Mouse (Mus musculus): ENCODE data around the gene Nrbp1. TPM values are rescaled to one million over a fixed set of nuclear protein-coding genes. Genes with fewer than 3 reads are reported as not detected.

The Nrbp1 gene
- polyA plus RNA-seq (2014; fragmentation: Illumina TruSeq; extraction: RNeasy Lipid Tissue Mini Kit (QIAGEN cat#74804); ENCODE audit: low read depth, low replicate concordance), result 83.1 TPM

DNA sequence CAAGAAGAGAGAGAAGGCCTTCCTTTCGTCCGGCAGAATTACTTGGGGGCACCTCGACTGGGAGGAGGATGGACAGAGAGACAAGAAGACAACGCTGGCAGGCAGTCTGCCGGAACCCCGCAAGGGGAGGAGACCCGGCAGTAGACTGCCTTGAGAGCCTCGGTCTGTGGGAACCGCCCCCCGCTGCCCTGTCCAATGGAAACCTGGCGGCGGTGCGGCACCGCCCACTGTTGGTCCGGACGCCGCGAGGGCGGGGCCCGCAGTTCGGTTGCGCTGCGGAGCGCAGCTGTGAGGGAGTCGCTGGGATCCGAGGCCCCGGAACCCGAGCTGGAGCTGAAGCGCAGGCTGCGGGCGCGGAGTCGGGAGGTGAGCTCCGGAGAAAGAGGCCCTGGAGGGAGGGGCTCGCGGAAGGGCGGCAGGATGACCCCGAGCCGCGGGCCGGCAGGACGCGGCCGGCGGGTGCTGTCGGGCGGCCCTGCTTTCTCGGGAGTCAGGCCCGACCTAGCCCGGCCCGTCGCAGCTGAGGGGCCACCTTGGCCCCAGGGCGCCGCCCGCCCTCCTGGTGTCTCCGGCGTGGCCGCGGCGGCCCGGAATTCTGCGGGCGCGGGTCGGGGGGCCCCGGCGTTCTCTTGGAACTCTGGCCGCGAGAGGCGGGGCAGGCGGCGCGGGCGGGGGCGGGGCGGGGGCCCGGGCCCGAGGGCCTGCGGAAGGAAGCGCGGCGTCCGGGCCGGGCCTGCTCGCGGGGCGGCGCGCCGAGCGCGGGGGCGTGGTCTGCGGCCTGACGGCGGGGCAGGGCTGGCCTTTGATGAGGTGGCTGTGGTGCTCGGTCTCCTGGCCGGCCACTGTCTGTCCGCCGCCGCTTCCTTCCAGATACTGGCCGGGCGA, at the start of gene Nrbp1, which contains the start of gene Gm9970:
TSS of gene Nrbp1 (plus strand) at position 228 of the 885 bp plus-strand sequence.
TSS of gene Gm9970 (minus strand) at position 596 of the 885 bp plus-strand sequence.

DNA sequence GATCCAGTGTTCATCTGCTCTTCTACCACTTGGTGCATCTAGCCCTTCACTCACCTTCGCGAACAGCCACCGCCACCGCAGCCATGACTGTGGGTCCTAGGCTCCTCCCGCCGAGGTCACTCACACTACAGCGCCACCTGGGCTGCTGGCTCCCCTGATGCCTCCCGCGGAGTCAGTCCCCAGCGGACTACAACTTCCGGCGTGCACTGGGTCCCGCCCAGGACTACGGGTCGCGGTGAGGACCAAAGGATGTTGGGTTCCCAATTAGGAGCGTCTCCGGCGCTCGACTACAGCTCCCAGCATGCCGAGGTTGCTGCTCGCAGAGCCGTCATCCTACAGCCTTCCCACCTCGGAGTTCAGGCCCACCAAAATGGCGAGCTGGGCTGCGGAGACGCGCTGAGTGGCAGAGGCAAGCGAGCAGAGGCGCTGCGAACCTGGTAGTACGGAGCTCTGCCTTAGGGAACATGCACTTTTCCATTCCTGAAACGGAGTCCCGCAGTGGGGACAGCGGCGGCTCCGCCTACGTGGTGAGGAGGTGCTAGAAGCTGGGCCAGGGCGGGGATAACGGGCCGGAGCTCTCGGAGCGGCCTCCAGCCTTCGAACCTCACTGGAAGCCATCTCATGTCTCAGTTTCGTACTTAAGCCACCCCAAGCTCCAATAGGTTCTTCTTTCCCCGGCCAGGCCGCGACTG, 47.6 kb upstream of the Nrbp1 start, which contains the start of the genes Snx17 and Eif2b4:
TSS of gene Snx17 (plus strand) at position 289 of the 692 bp plus-strand sequence.
TSS of gene Eif2b4 (minus strand) at position 492 of the 692 bp plus-strand sequence.

DNA sequence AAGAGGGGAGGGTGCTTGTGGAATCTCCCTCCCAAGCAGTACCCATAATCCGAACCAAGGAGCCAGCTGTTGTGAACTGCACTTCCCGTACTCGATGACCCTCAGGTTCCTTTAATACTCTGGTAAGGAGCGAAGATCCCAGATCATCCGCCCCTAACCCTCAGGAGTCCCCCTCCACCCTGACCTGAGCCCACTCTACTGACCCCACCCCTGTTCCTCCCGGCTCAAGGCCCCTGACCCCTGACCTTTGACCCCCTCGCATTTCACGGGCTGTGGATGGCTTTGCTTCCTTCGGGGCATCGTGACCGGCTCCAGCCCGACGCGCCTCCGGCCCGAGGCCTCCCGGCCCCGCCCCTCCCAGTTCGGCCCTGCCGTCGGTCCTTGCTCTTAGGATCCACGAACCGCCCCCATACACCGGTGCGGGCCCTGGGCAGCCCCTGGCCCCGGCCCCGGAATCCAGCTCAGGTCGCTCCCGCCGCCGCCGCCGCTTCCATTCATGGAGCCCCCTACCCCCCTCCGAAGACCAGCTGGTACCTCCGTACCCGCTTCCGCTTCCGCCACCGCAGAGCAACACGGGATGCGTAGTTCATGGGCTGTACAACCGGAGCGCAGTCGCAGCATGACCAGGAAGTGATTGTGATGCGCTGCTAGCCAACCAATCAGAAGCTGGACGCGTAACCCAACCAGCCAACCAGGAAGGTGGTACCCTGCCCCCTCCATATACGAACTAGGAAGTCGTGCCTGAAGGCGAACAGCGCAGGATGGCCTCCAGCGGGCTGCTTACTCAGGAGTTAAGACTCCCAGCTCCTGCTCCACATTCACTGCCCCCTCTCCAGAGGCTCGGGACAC, 38.7 kb upstream of the Nrbp1 start, which contains the start of gene Zfp513:
TSS of gene Zfp513 (minus strand) at position 562 of the 849 bp plus-strand sequence.

DNA sequence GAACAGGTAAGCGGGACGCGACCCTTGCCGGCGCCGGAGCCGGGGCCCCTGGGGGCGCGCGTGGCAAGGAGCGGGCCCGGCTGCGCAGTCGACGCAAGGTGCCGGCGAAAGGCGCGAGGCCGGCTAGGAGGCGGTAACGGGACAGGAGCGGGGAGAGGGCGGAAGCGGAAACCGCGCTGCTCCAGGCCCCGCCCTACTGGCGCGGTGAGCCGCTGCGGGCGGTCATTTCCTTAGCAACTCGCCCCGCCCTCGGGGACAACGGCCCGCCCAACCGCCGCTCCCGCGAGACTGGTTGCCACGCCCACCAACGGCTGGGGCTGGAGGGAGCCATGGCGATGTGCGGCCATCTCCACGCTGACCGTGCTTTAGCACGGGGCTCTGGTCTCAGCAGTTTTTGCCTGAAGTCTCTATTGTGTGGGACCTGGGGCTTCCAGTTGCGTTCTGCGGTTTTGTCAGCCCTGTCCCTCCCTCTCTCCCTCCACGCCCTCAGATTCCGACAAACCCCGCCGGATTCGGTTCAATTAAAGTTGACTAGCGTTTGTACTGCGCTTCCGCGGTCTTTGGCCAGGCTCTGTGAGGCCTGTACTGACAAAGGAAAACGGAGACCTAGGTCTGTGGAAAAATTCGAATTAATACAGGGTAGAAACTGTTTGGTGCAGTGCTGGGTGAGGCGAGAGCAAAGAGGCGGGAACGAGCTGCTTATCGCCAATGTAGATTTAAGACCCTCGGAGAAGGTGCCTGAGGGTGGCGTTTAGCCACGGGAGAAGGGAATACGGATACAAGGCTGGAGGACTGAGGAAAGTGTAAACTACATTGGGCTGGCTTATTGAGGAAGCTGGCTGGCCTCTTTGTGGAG, 20.0 kb upstream of the Nrbp1 start, which contains the start of gene Ppm1g:
TSS of gene Ppm1g (minus strand) at position 240 of the 856 bp plus-strand sequence.

DNA sequence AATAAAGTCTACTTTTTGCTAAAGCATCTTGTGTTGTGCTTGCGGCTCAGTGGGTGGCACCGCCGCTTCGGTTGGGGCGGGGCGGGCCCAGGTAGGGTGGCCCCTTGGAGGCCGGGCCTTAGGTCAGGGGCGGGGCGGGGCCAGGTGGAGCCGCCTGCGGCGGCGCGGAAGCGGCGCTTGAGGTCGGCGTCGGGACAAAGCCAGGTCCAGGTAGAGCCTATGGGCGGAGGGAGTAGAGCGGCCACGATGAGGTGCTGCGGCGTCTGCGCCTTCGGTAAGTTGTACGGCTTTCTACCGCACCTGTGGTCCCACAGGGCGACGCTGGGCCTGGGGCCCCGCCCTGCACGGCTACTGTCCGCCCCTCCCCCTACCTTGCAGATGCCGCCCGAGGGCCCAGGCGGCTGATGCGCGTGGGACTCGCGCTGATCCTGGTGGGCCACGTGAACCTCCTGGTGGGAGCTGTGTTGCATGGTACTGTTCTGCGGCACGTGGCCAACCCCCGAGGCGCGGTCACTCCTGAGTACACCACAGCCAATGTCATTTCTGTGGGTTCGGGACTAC, 11.0 kb downstream of the Nrbp1 start, which contains the start of gene Krtcap3:
TSS of gene Krtcap3 (plus strand) at position 151 of the 561 bp plus-strand sequence.

DNA sequence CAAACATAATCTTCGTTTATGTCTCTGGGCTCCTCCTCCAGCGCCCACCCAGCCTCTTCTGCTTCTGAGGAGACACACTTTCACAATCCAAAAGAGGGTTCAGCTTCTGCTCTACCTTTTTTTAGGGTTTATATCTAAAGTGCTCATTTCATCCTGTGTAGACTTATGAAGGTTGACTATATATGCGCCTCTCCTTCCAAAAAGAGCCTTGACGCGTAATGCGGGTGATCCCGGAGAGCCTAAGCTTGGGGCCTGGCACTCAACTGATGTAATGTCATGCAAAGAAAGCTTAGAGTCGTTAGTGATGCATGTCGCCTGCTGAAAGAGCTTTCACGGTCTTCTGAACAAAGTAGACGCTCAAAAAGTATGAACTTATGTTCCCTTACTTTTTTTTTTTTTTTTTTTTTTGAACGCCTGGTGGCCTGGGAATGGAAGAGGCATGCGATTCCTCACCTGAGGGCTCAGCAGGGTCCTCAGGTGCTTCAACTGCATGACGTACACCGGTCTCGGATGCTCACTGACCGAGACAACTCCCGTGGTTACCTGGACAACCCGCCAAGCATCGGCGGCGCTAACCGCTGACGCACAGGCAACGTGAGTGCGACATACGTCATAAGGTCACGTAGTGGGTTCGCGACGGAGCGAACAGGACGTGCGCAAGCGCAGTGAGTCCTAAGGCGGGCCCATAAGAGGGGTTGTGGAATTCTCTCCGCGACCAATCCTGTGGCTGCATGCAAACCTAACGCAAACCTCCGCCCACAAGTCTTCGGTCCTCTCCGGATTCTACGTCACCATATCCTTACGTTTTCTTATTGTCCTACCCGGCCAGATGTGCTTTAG, 50.1 kb downstream of the Nrbp1 start, which contains the start of gene Ift172:
TSS of gene Ift172 (minus strand) at position 596 of the 840 bp plus-strand sequence.

DNA sequence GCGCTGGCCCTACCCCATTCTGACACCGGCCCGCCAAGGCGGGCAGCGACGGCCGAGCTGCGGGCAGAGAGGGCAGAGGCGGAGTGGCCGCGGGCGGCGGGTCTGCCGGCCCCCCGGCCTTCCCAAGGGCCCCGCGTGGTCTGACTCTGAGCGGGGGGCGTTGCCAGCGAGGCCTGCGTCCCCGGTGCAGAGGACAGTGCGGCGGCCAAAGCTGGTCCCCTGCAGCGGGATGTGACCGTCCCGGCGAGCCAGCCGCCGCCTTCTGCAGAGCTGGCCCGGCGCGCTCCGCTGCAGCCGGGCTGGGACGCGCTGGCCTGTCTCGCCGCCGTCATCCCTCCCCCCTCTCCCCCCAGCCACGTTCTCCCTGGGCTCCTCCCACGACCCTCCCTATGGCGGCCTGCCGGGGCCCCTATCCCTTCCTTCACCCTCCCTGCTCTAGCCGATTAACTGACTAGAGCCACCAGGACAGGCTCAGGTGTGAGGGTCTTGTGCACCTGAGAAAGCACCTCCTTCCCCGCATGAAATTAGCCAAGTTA, 55.0 kb downstream of the Nrbp1 start, which contains the start of gene Fndc4:
TSS of gene Fndc4 (minus strand) at position 475 of the 536 bp plus-strand sequence.

DNA sequence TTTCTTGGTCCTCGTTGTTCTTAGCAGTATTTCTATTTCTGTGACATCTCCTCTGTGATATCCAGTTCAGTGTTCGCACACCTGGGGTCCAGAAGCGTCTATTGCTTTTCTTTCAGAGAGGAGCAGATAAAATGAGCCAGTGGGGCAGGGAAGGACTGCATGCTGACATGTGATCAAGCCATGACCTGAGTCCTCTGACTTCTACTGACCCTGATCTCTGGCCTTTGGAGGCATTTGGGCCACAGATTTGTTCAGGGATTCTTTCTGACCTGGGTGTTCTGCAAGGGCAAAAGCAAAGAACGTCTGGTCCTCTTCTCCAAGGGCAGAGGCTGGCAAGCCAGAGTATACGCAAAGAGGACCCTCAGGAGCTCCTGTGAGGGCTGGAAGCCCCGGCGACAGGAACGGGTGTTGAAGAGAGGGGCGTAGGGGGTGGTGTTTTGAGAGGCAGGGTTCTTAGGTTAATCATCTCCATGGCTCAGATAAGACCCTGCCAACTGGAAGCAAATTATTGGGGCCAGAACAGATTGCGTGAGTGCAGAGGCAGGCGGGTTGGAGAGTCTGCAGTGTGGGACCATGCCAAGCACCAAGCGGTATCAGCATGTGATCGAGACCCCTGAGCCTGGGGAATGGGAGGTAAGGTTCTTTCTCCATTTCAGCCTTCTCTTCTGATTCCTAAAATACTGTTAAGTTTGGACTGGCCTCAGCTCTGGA, 56.5 kb downstream of the Nrbp1 start, which contains the start of gene Gckr:
TSS of gene Gckr (plus strand) at position 397 of the 711 bp plus-strand sequence.

Other genes with a start within 250 kb of the Nrbp1 start
- gene Atraid, start 192.6 kb upstream of the Nrbp1 start, polyA plus RNA-seq (2014; fragmentation: Illumina TruSeq; extraction: RNeasy Lipid Tissue Mini Kit (QIAGEN cat#74804); ENCODE audit: low read depth, low replicate concordance), result 188 TPM
- gene Slc5a6, start 191.9 kb upstream of the Nrbp1 start, polyA plus RNA-seq (2014; fragmentation: Illumina TruSeq; extraction: RNeasy Lipid Tissue Mini Kit (QIAGEN cat#74804); ENCODE audit: low read depth, low replicate concordance), result 17.8 TPM
- gene Cad, start 186.1 kb upstream of the Nrbp1 start, polyA plus RNA-seq (2014; fragmentation: Illumina TruSeq; extraction: RNeasy Lipid Tissue Mini Kit (QIAGEN cat#74804); ENCODE audit: low read depth, low replicate concordance), result 109 TPM
- 2.3 TPM for gene Dnajc5g, start 134.6 kb upstream of the Nrbp1 start, polyA plus RNA-seq (2014; fragmentation: Illumina TruSeq; extraction: RNeasy Lipid Tissue Mini Kit (QIAGEN cat#74804); ENCODE audit: low read depth, low replicate concordance)
- 8.9 TPM for gene Slc30a3, start 132.6 kb upstream of the Nrbp1 start, polyA plus RNA-seq (2014; fragmentation: Illumina TruSeq; extraction: RNeasy Lipid Tissue Mini Kit (QIAGEN cat#74804); ENCODE audit: low read depth, low replicate concordance)
- not detected for gene Trim54, start 124.2 kb upstream of the Nrbp1 start, polyA plus RNA-seq (2014; fragmentation: Illumina TruSeq; extraction: RNeasy Lipid Tissue Mini Kit (QIAGEN cat#74804); ENCODE audit: low read depth, low replicate concordance)
- gene Ucn, start 102.0 kb upstream of the Nrbp1 start, polyA plus RNA-seq (2014; fragmentation: Illumina TruSeq; extraction: RNeasy Lipid Tissue Mini Kit (QIAGEN cat#74804); ENCODE audit: low read depth, low replicate concordance), result not detected
- 65.2 TPM for gene Mpv17, start 86.6 kb upstream of the Nrbp1 start, polyA plus RNA-seq (2014; fragmentation: Illumina TruSeq; extraction: RNeasy Lipid Tissue Mini Kit (QIAGEN cat#74804); ENCODE audit: low read depth, low replicate concordance)
- gene Gm29609, start 61.0 kb upstream of the Nrbp1 start, polyA plus RNA-seq (2014; fragmentation: Illumina TruSeq; extraction: RNeasy Lipid Tissue Mini Kit (QIAGEN cat#74804); ENCODE audit: low read depth, low replicate concordance), result 2.0 TPM
- gene Gtf3c2, start 60.7 kb upstream of the Nrbp1 start, polyA plus RNA-seq (2014; fragmentation: Illumina TruSeq; extraction: RNeasy Lipid Tissue Mini Kit (QIAGEN cat#74804); ENCODE audit: low read depth, low replicate concordance), result 56.6 TPM
- 78.8 TPM for gene Snx17, start 47.6 kb upstream of the Nrbp1 start, polyA plus RNA-seq (2014; fragmentation: Illumina TruSeq; extraction: RNeasy Lipid Tissue Mini Kit (QIAGEN cat#74804); ENCODE audit: low read depth, low replicate concordance)
- 34.0 TPM for gene Eif2b4, start 47.4 kb upstream of the Nrbp1 start, polyA plus RNA-seq (2014; fragmentation: Illumina TruSeq; extraction: RNeasy Lipid Tissue Mini Kit (QIAGEN cat#74804); ENCODE audit: low read depth, low replicate concordance)
- 17.7 TPM for gene Zfp513, start 38.6 kb upstream of the Nrbp1 start, polyA plus RNA-seq (2014; fragmentation: Illumina TruSeq; extraction: RNeasy Lipid Tissue Mini Kit (QIAGEN cat#74804); ENCODE audit: low read depth, low replicate concordance)
- gene Ppm1g, start 20.2 kb upstream of the Nrbp1 start, polyA plus RNA-seq (2014; fragmentation: Illumina TruSeq; extraction: RNeasy Lipid Tissue Mini Kit (QIAGEN cat#74804); ENCODE audit: low read depth, low replicate concordance), result 74.3 TPM
- not detected for gene Gm9970, start 368 bp downstream of the Nrbp1 start, polyA plus RNA-seq (2014; fragmentation: Illumina TruSeq; extraction: RNeasy Lipid Tissue Mini Kit (QIAGEN cat#74804); ENCODE audit: low read depth, low replicate concordance)
- 18.2 TPM for gene Krtcap3, start 10.8 kb downstream of the Nrbp1 start, polyA plus RNA-seq (2014; fragmentation: Illumina TruSeq; extraction: RNeasy Lipid Tissue Mini Kit (QIAGEN cat#74804); ENCODE audit: low read depth, low replicate concordance)
- gene Ift172, start 50.3 kb downstream of the Nrbp1 start, polyA plus RNA-seq (2014; fragmentation: Illumina TruSeq; extraction: RNeasy Lipid Tissue Mini Kit (QIAGEN cat#74804); ENCODE audit: low read depth, low replicate concordance), result 45.4 TPM
- gene Fndc4, start 55.2 kb downstream of the Nrbp1 start, polyA plus RNA-seq (2014; fragmentation: Illumina TruSeq; extraction: RNeasy Lipid Tissue Mini Kit (QIAGEN cat#74804); ENCODE audit: low read depth, low replicate concordance), result 6.8 TPM
- 0.50 TPM for gene Gckr, start 56.6 kb downstream of the Nrbp1 start, polyA plus RNA-seq (2014; fragmentation: Illumina TruSeq; extraction: RNeasy Lipid Tissue Mini Kit (QIAGEN cat#74804); ENCODE audit: low read depth, low replicate concordance)
- 22.9 TPM for gene Zfp512, start 211.6 kb downstream of the Nrbp1 start, polyA plus RNA-seq (2014; fragmentation: Illumina TruSeq; extraction: RNeasy Lipid Tissue Mini Kit (QIAGEN cat#74804); ENCODE audit: low read depth, low replicate concordance)
- not detected for gene 4930548H24Rik, start 244.9 kb downstream of the Nrbp1 start, polyA plus RNA-seq (2014; fragmentation: Illumina TruSeq; extraction: RNeasy Lipid Tissue Mini Kit (QIAGEN cat#74804); ENCODE audit: low read depth, low replicate concordance)